Mouse (Mus musculus): Measurements from ENCODE around the gene Prkcb. TPM values are rescaled to one million over a fixed set of nuclear protein-coding genes. Genes with fewer than 3 reads are reported as not detected.

Prkcb gene
- polyA plus RNA-seq, 1 experiment from 2014 or later, result 43.9 TPM

DNA sequence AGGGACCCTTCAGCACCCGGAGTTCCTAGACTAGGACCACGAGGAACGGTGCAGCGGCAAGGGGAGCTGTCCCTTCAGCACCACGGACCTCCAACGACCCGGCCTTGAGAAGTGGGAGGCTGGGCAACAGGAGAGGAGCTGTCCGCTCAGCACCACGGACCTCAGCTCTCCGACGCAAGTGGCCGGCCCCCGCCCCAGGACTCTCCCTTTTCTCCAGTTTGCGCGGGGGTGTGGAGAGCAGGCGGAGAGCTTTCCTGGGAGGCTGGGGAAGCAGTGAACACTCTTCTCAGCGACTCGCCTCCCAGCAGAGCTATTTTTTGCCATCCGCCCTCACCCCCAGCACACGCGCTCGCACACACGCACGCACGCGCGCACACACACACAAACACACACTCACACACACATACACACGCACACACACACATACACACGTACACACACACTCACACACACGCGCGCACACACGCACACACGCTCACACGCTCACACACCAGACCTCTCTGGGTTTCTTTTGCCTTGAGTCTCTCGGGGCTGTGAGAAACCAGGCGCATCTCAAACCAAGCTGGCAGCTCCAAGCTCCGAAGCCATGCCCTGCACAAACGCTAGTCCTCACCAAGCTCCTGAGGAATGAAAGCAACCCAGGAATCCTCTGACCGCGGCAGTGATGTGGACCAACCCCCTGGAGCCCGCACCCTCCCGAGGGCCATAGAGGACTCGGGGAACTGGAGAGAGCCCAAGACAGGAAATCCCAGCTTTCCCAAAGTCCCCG lies 382.5 kb downstream of the Prkcb start:
- H3K4me3 ChIP-seq (ENCODE audit: inconsistent target), result no peak overlapping the region
- WGBS (ENCODE audit: missing documents), result 16% methylated on average over 43 of the region's 45 CpGs
- no peak overlapping the region for H3K27ac ChIP-seq
- no peaks in the 10 kb centered on the region for H3K36me3 ChIP-seq (ENCODE audit: inconsistent target)
- H3K79me2 ChIP-seq (ENCODE audit: inconsistent target), result no peaks in the 10 kb centered on the region

DNA sequence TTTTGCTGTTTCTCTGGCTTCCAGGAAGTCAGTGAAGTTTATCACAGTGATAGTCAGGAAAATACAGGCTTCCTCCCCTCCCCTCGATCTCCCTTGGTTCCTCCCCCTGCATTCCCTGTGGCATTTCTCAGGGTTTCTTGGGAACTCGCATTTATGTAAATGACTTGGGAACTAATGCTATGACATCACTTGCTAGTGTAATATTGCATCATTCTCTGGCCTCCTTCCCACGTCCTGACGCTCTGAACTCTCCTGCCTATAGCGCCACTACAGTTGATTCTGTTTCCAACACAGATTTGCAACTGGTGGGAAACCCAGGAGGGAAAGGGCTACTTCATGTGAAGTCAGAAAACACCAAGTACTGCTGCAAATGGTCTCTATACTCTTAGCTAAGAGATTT lies 384.4 kb downstream of the Prkcb start:
- WGBS (ENCODE audit: missing documents), result 54% methylated on average over 5 of the region's 5 CpGs
- no peak overlapping the region for H3K27ac ChIP-seq
- H3K4me3 ChIP-seq (ENCODE audit: inconsistent target), result no peak overlapping the region
- no peaks in the 10 kb centered on the region for H3K79me2 ChIP-seq (ENCODE audit: inconsistent target)
- H3K36me3 ChIP-seq (ENCODE audit: inconsistent target), result no peaks in the 10 kb centered on the region

DNA sequence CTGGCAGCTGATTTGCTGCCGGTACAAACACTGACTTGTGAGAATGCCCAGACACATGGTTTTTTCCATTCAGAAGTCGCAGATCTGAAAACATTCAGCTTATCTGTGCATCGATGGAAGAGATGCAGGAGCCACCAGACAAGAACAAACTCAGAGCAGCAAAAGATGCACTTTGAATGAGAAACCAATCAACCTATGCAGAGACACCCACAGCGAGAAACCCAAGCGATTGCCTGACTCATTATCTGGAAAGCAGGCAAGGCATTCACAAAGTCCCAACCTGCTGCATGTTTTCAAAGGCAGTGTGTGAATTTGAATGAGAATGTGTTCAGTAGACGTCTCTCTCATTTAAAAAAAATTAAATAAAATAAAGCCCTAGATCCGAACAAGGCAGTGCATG lies 386.7 kb downstream of the Prkcb start:
- WGBS (ENCODE audit: missing documents), result 90% methylated on average over 7 of the region's 7 CpGs
- no peak overlapping the region for H3K27ac ChIP-seq

More for the DNA sequence above, 386.7 kb downstream of the Prkcb start:
- Histone ChIP-seq H3K4me3 (ENCODE audit: inconsistent target) (no peak overlapping the region), H3K36me3 (ENCODE audit: inconsistent target) (no peaks in the 10 kb centered on the region), H3K79me2 (ENCODE audit: inconsistent target) (no peaks in the 10 kb centered on the region)

Other genes starting within 250 kb of the Prkcb start
- 22.6 to 24.5 TPM (median 23.1 TPM) in 3 replicates for gene Ubfd1, start 221.6 kb upstream of the Prkcb start, polyA plus RNA-seq (2018)
- gene Ears2, start 221.5 kb upstream of the Prkcb start, polyA plus RNA-seq (2018), result 1.7 to 6.3 TPM (median 2.3 TPM) in 3 replicates
- 63.3 to 114 TPM (median 85.0 TPM) in 3 replicates for gene Ndufab1, start 186.9 kb upstream of the Prkcb start, polyA plus RNA-seq (2018)
- 3.8 to 7.8 TPM (median 4.4 TPM) in 3 replicates for gene Palb2, start 155.8 kb upstream of the Prkcb start, polyA plus RNA-seq (2018)
- 105 to 133 TPM (median 112 TPM) in 3 replicates for gene Dctn5, start 155.7 kb upstream of the Prkcb start, polyA plus RNA-seq (2018)
- gene Plk1, start 129.3 kb upstream of the Prkcb start, polyA plus RNA-seq (2018), result 0.68 to 10.4 TPM (median 5.0 TPM) in 3 replicates
- not detected in 3 replicates for gene Ern2, start 102.5 kb upstream of the Prkcb start, polyA plus RNA-seq (2018)
- 0.17 to 4.2 TPM (median 2.5 TPM) in 3 replicates for gene Chp2, start 69.3 kb upstream of the Prkcb start, polyA plus RNA-seq (2018)

Data from macrophage (primary cell).